Mouse (Mus musculus): ENCODE results near the gene Ipcef1. TPM values are rescaled to one million over a fixed set of nuclear protein-coding genes. Genes with fewer than 3 reads are reported as not detected.
"Not testable (repeated sequence)": the region's sequence is repeated elsewhere in the genome, so short reads cannot be mapped to it uniquely, and the experiment has no call there.

Ipcef1 gene
- polyA plus RNA-seq, 1 experiment from 2014 or later: 1.1 TPM

DNA sequence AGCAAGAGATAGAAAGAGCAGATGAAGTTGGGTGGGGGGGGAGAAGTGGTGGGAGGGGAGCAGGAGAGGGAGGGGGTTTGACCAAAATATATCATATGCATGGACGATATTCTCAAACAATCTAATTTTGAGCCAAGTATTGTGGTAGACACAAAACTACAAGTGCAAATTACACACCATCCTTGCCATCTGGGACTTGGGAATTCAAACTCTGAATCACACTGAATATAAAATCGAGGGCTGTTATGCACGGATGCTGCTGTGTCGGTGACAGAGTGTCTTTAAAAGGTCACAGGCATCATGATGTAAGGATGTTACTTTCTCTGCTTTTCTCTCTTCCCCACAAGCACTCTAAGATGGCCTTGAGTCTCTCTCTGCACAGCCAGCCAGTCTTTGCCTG is 152.2 kb downstream of the Ipcef1 start:
- ATAC-seq (ENCODE audit: low FRiP score, low TSS enrichment) (no peak), DNase-seq (no peak)
- no peak overlapping the region for H3K27ac ChIP-seq (replicated peaks; ENCODE audit: low read depth, low read length)
- no peaks in the 10 kb centered on the region for H3K27me3 ChIP-seq (ENCODE audit: control insufficient read depth, insufficient read depth, low read length)
- H3K36me3 ChIP-seq (ENCODE audit: control insufficient read depth, insufficient read depth, low read length): no peaks in the 10 kb centered on the region
- H3K9ac ChIP-seq (replicated peaks; ENCODE audit: low read length): no peak overlapping the region
- no peaks in the 10 kb centered on the region for H3K4me1 ChIP-seq (ENCODE audit: control insufficient read depth, insufficient read depth, low read length)
- 87% methylated on average over 4 of the region's 4 CpGs for whole genome bisulfite sequencing
- no peaks in the 10 kb centered on the region for H3K9me3 ChIP-seq (ENCODE audit: control insufficient read depth, low read length)
- no peak overlapping the region for H3K4me2 ChIP-seq (ENCODE audit: low read length)
- no peak overlapping the region for H3K4me3 ChIP-seq (replicated peaks; ENCODE audit: low read depth, low read length)

DNA sequence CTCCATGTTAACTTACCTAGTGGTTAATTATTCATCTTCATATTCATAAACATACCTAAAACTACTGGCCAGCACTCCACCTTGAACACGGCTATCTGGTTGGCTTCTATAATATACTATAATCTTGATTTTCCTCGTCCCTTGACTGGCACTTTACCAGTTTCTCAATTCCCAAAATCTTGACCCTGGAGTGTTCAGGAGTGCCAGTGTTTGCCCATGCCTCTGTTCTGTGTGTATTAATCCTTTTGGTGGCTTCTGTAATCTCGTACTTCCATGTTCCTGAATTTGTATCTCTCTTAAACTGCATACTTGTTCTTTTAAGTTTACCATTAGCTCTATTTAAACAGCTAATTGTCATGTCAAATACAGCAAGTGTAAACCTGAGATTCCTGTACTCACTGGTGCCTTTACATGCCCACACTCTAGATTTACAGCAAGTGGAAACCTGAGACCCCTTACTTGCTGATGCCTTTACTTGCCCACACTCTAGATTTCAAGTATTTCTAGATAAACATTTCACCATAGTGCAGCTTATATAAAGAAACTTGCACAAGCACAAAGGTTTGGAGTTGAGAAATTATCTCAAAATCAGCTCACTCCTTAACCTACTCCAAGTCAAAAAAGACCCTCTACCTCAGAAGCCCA is 155.5 kb downstream of the Ipcef1 start:
- H3K4me2 ChIP-seq (ENCODE audit: low read length): no peak overlapping the region
- H3K27me3 ChIP-seq (ENCODE audit: control insufficient read depth, insufficient read depth, low read length): no peaks in the 10 kb centered on the region
- ATAC-seq (ENCODE audit: low FRiP score, low TSS enrichment): no peak
- no peak overlapping the region for H3K4me3 ChIP-seq (replicated peaks; ENCODE audit: low read depth, low read length)
- H3K9ac ChIP-seq (replicated peaks; ENCODE audit: low read length): no peak overlapping the region
- DNase-seq: no peak
- 83% methylated on average over 3 of the region's 3 CpGs for WGBS
- H3K4me1 ChIP-seq (ENCODE audit: control insufficient read depth, insufficient read depth, low read length): no peaks in the 10 kb centered on the region
- H3K27ac ChIP-seq (replicated peaks; ENCODE audit: low read depth, low read length): no peak overlapping the region
- no peaks in the 10 kb centered on the region for H3K36me3 ChIP-seq (ENCODE audit: control insufficient read depth, insufficient read depth, low read length)
- H3K9me3 ChIP-seq (ENCODE audit: control insufficient read depth, low read length): no peaks in the 10 kb centered on the region

DNA sequence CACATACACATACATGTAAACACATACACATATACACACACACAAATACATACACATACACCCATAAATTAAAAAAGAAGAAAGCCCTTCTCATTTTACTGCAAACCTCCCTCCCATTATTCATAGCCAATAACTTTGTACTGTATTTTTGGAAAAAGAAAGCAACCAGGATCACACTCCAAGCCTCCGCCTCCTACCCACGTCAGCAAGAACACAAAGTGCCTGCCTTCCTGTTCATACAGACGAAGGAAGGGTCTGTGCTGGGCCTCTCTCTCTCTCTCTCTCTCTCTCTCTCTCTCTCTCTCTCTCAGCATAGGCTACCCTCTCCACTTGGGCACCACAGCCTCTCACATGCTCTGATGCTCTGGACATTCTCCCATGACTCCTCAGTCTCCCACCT is 156.5 kb downstream of the Ipcef1 start:
- Histone ChIP-seq H3K36me3 (ENCODE audit: control insufficient read depth, insufficient read depth, low read length) (no peaks in the 10 kb centered on the region), H3K4me3 (replicated peaks; ENCODE audit: low read depth, low read length) (no peak overlapping the region), H3K27ac (replicated peaks; ENCODE audit: low read depth, low read length) (no peak overlapping the region), H3K27me3 (ENCODE audit: control insufficient read depth, insufficient read depth, low read length) (no peaks in the 10 kb centered on the region), H3K9ac (replicated peaks; ENCODE audit: low read length) (no peak overlapping the region), H3K4me2 (ENCODE audit: low read length) (no peak overlapping the region), H3K9me3 (ENCODE audit: control insufficient read depth, low read length) (no peaks in the 10 kb centered on the region), H3K4me1 (ENCODE audit: control insufficient read depth, insufficient read depth, low read length) (no peaks in the 10 kb centered on the region)
- 80% methylated on average over 3 of the region's 3 CpGs for WGBS
- ATAC-seq (ENCODE audit: low FRiP score, low TSS enrichment): no peak
- DNase-seq: no peak

DNA sequence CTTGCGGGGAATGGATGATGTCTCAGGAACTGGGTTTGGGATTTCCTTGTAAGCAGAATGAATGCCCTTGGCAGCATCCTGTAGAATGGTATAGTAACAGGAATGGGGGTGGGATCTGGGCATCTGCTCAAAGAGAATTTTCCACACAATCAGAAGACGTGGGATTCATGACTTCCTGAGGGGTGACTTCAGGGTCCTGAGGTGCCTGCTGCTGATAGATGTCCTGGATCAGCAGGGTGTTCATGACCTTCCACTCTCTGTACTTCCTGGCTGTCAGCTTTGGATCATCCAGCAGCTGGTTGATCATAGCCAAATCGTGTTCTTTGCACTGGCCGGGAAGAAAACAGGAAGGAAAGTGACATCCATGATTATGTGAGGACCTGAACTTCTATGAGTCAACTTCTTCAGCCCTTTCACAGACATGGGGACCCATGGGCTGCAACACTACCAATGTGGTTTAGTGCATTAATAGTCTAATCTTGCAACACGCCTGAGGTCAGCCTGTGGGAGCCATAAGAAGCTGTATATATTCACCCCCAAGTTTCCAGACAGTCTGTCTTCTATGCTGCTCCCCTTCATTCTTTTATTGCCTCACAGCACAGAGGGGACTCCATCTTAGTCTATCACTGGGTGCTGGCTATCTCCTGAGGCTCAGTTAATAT is 161.8 kb downstream of the Ipcef1 start:
- H3K4me1 ChIP-seq (ENCODE audit: control insufficient read depth, insufficient read depth, low read length): no peaks in the 10 kb centered on the region
- H3K27ac ChIP-seq (replicated peaks; ENCODE audit: low read depth, low read length): no peak overlapping the region
- H3K36me3 ChIP-seq (ENCODE audit: control insufficient read depth, insufficient read depth, low read length): no peaks in the 10 kb centered on the region
- no peak overlapping the region for H3K4me2 ChIP-seq (ENCODE audit: low read length)
- ATAC-seq (ENCODE audit: low FRiP score, low TSS enrichment) (no peak), DNase-seq (no peak)
- H3K27me3 ChIP-seq (ENCODE audit: control insufficient read depth, insufficient read depth, low read length): no peaks in the 10 kb centered on the region
- H3K9me3 ChIP-seq (ENCODE audit: control insufficient read depth, low read length): no peaks in the 10 kb centered on the region
- H3K4me3 ChIP-seq (replicated peaks; ENCODE audit: low read depth, low read length): no peak overlapping the region
- 90% methylated on average over 5 of the region's 5 CpGs for WGBS
- no peak overlapping the region for H3K9ac ChIP-seq (replicated peaks; ENCODE audit: low read length)

DNA sequence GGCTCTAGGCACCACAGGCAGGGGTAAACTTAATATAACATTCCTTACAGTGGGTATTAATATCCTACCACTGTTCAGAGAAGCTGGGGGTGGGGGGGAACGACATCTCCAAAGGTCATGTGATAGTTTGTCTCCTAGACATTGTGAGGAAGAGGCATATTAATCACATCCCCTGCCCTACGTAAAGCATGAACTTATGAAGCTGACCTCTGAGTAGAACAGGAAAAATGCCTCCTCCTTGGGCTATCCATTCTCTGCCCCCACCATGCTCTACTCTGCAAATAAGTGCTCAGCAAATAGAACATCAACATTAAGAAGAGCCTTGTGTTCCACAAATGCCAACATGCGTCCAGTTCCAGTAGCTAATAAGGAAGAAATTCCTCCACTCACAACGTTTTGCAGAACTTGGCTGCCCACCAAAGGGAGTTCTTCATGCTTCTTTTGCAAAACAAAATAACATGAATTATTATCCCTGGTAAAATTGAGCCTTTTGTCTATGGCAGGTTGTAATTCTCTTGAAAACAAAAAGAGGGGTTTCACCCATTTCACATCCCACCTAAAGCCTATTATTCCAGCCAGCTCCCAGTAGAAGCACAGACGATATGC is 162.5 kb downstream of the Ipcef1 start:
- Histone ChIP-seq H3K4me2 (ENCODE audit: low read length) (no peak overlapping the region), H3K36me3 (ENCODE audit: control insufficient read depth, insufficient read depth, low read length) (no peaks in the 10 kb centered on the region), H3K27ac (replicated peaks; ENCODE audit: low read depth, low read length) (no peak overlapping the region), H3K27me3 (ENCODE audit: control insufficient read depth, insufficient read depth, low read length) (no peaks in the 10 kb centered on the region), H3K4me3 (replicated peaks; ENCODE audit: low read depth, low read length) (no peak overlapping the region), H3K4me1 (ENCODE audit: control insufficient read depth, insufficient read depth, low read length) (no peaks in the 10 kb centered on the region), H3K9me3 (ENCODE audit: control insufficient read depth, low read length) (no peaks in the 10 kb centered on the region), H3K9ac (replicated peaks; ENCODE audit: low read length) (no peak overlapping the region)
- 70% methylated on average over 5 of the region's 5 CpGs for WGBS
- DNase-seq (no peak), ATAC-seq (ENCODE audit: low FRiP score, low TSS enrichment) (no peak)

DNA sequence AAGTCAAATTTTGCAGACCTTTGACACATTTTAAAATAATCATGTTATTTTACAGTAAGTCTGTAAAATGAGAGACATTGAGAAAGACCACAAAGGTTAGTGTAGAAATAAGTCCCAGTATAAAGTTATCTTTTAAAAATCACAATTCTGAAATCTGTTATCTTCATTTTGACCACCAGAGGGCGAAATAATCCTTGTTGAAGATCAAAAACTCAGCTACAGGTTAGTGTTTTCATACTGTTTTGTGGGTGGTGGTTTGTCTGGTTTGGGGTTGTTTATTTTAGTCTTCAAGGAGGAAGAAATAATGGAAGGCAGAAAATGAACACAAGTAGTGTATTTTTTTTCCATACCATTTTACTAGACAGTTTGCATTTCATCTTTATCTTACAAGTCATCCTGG is 166.8 kb downstream of the Ipcef1 start:
- 0% methylated on average over 1 of the region's 1 CpGs for WGBS

DNA sequence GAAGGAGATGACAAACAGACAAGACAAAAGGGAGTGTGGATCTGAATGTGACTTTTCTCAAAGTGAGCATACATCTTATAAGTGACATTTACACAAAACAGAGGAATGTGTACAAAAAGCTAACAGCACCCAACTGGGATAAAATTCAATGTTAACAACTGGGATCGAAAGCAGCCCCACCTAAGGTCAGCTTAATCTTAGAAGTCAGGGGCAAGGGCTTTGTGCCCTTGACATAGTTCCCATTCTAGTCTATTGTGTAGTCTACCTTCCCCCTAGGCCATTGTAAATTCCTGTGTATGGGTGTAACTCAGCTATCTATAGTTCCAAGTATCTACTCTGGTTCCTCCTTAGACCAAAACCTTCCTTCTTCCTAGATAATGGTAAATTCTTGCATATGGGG is 170.2 kb downstream of the Ipcef1 start:
- not testable (repeated sequence) for H3K27ac ChIP-seq (replicated peaks; ENCODE audit: low read depth, low read length); H3K4me2 ChIP-seq (ENCODE audit: low read length); H3K4me1 ChIP-seq (ENCODE audit: control insufficient read depth, insufficient read depth, low read length); ATAC-seq (ENCODE audit: low FRiP score, low TSS enrichment); H3K27me3 ChIP-seq (ENCODE audit: control insufficient read depth, insufficient read depth, low read length); H3K4me3 ChIP-seq (replicated peaks; ENCODE audit: low read depth, low read length); H3K9me3 ChIP-seq (ENCODE audit: control insufficient read depth, low read length); H3K36me3 ChIP-seq (ENCODE audit: control insufficient read depth, insufficient read depth, low read length); H3K9ac ChIP-seq (replicated peaks; ENCODE audit: low read length); DNase-seq
- WGBS: 83% methylated on average over 1 of the region's 1 CpGs

More for the DNA sequence above, 166.8 kb downstream of the Ipcef1 start:
- Histone ChIP-seq H3K4me2 (ENCODE audit: low read length) (no peak overlapping the region), H3K27me3 (ENCODE audit: control insufficient read depth, insufficient read depth, low read length) (no peaks in the 10 kb centered on the region), H3K9ac (replicated peaks; ENCODE audit: low read length) (no peak overlapping the region), H3K4me3 (replicated peaks; ENCODE audit: low read depth, low read length) (no peak overlapping the region), H3K9me3 (ENCODE audit: control insufficient read depth, low read length) (no peaks in the 10 kb centered on the region), H3K4me1 (ENCODE audit: control insufficient read depth, insufficient read depth, low read length) (no peaks in the 10 kb centered on the region), H3K27ac (replicated peaks; ENCODE audit: low read depth, low read length) (no peak overlapping the region), H3K36me3 (ENCODE audit: control insufficient read depth, insufficient read depth, low read length) (no peaks in the 10 kb centered on the region)
- ATAC-seq (ENCODE audit: low FRiP score, low TSS enrichment) (no peak), DNase-seq (peak; percentile 83)

DNA sequence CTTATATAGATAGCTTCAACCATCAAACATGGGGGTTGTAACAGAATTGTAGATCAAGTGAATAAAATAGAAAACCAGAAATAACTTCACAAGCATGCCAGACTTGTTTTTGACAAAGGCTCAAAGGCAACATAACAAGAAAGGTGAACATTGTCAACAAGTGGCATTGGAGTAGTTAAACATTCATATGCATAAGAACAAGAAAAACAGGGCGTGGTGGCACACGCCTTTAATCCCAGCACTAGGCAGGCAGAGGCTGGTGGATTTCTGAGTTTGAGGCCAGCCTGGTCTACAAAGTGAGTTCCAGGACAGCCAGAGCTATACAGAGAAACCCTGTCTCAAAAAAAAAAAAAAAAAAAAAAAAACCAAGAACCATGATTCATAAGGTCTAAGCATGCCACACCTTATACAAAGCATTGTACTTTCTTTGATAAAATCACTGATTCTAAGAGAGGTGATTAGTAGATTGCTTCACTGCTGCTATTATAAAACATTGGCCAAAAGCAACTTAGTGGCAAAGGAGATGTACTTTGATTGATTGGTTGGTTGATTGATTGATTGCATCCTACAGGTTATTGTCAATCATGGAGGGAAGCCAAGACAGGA is 173.9 kb downstream of the Ipcef1 start:
- WGBS: 80% methylated on average over 2 of the region's 2 CpGs

More for the DNA sequence above, 173.9 kb downstream of the Ipcef1 start:
- Histone ChIP-seq H3K4me1 (ENCODE audit: control insufficient read depth, insufficient read depth, low read length) (no peaks in the 10 kb centered on the region), H3K36me3 (ENCODE audit: control insufficient read depth, insufficient read depth, low read length) (no peaks in the 10 kb centered on the region), H3K4me2 (ENCODE audit: low read length) (no peak overlapping the region), H3K4me3 (replicated peaks; ENCODE audit: low read depth, low read length) (no peak overlapping the region), H3K27me3 (ENCODE audit: control insufficient read depth, insufficient read depth, low read length) (no peaks in the 10 kb centered on the region), H3K27ac (replicated peaks; ENCODE audit: low read depth, low read length) (no peak overlapping the region), H3K9me3 (ENCODE audit: control insufficient read depth, low read length) (no peaks in the 10 kb centered on the region), H3K9ac (replicated peaks; ENCODE audit: low read length) (no peak overlapping the region)
- ATAC-seq (ENCODE audit: low FRiP score, low TSS enrichment) (no peak), DNase-seq (no peak)

Data from midbrain, embryonic 14.5 days (tissue).